Mouse (Mus musculus): ENCODE results near the gene Ano10. TPM values are rescaled to one million over a fixed set of nuclear protein-coding genes. Genes with fewer than 3 reads are reported as not detected.

Ano10 gene
- polyA plus RNA-seq (2015; fragmentation: Nextera tagmentation; extraction: Ambion mirVana) = 32.0 and 36.2 TPM in 2 replicates

GRCm38 (mm10) chr9:122294242-122294881 is at the start of gene Ano10:
Gene Ano10 (minus strand): TSS chr9:122294423.
- Histone ChIP-seq H3K4me2 (peak within 1 kb of the TSS; percentile 59), H3K9ac (peak within 1 kb of the TSS; percentile 64), H3K27me3 (no peaks in the 10 kb centered on the region), H3K9me3 (replicated peaks) (no peaks in the 10 kb centered on the region), H3K4me3 (replicated peaks) (peak within 1 kb of the TSS; percentile 58), H3K27ac (peak within 1 kb of the TSS; percentile 61), H3K4me1 (peaks cover 13% of the 10 kb centered on the region), H3K36me3 (no peaks in the 10 kb centered on the region)
- WGBS = under 1% methylated on average over 51 of the region's 51 CpGs
- ATAC-seq (replicated peaks; ENCODE audit: low FRiP score) = peak; percentile 96

DNA sequence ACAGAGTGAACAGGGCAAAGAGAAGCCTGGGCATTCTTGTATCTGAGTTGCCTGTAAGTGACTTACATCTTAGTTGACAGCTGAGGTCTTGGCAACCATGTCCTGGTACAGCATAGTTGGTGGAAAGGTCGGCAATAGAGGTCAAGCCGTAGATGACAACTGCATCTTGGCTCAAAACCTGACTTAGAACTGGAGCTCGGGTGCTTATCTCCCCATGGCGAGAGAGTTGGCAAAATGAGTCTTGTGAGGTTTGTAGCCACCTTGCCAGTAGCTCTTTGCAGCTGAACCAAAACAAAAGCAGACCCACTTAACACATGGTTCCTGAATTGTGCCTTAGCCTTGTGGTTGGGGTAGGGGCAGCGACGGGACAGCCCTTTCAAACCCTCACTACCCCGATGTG is 49.2 kb upstream of the Ano10 start:
- Histone ChIP-seq H3K4me2 (no peak overlapping the region), H3K9ac (no peak overlapping the region), H3K4me1 (no peaks in the 10 kb centered on the region), H3K4me3 (replicated peaks) (no peak overlapping the region), H3K9me3 (replicated peaks) (no peaks in the 10 kb centered on the region), H3K27ac (no peak overlapping the region), H3K27me3 (no peaks in the 10 kb centered on the region), H3K36me3 (no peaks in the 10 kb centered on the region)
- no peak for ATAC-seq (replicated peaks; ENCODE audit: low FRiP score)
- WGBS = 84% methylated on average over 7 of the region's 7 CpGs

DNA sequence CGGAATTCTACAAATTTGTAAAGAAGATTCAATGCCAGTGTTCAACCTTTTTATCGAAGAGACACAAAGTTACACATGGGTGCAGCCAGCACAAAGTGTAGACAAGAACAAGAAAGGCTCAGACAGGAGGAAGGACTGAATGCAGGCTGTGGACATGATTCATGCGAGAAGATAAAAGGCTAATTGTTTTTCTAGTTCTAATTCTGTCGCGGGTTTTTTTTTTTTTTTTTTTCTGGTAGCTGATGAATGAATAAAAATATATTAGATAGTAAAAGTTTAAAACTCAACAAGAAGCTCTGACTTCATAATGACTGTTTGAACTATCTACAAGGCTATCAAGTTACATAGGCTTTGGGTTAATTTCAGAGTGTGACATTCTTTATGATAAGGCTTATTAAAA is 45.7 kb upstream of the Ano10 start:
- WGBS = 50% methylated on average over 5 of the region's 5 CpGs
- no peak overlapping the region for H3K27ac ChIP-seq
- no peak overlapping the region for H3K4me2 ChIP-seq
- no peaks in the 10 kb centered on the region for H3K4me1 ChIP-seq
- no peaks in the 10 kb centered on the region for H3K27me3 ChIP-seq
- H3K36me3 ChIP-seq = no peaks in the 10 kb centered on the region
- no peaks in the 10 kb centered on the region for H3K9me3 ChIP-seq (replicated peaks)
- no peak for ATAC-seq (replicated peaks; ENCODE audit: low FRiP score)
- H3K9ac ChIP-seq = no peak overlapping the region
- H3K4me3 ChIP-seq (replicated peaks) = no peak overlapping the region

GRCm38 (mm10) chr9:122337510-122337931 is 43.3 kb upstream of the Ano10 start:
- H3K9ac ChIP-seq = no peak overlapping the region
- no peak overlapping the region for H3K4me3 ChIP-seq (replicated peaks)
- WGBS = 48% methylated on average over 8 of the region's 8 CpGs
- no peak for ATAC-seq (replicated peaks; ENCODE audit: low FRiP score)
- no peaks in the 10 kb centered on the region for H3K27me3 ChIP-seq
- no peak overlapping the region for H3K27ac ChIP-seq
- H3K36me3 ChIP-seq = no peaks in the 10 kb centered on the region
- no peaks in the 10 kb centered on the region for H3K4me1 ChIP-seq
- no peaks in the 10 kb centered on the region for H3K9me3 ChIP-seq (replicated peaks)
- no peak overlapping the region for H3K4me2 ChIP-seq

DNA sequence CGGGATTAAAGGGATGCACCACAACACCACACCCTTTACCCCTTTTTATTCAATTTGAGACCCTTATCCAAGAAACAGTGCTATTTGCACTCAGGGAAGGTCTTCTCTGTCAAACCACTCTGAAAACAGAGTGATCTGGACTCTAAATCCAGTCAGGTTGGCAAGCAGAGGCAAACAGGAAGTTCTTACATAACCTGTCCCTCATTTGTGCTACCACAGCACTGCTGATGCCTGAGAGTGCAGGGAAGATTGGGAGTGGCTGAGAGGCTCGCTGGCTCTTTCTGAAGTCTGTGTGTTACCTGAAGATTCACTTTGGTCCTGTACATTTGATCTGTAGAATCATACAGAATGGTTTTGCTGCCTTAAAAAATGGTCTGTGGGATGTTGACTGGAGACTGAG is 42.5 kb upstream of the Ano10 start:
- Histone ChIP-seq H3K4me2 (no peak overlapping the region), H3K4me3 (replicated peaks) (no peak overlapping the region), H3K4me1 (no peaks in the 10 kb centered on the region), H3K9me3 (replicated peaks) (no peaks in the 10 kb centered on the region), H3K9ac (no peak overlapping the region), H3K27me3 (no peaks in the 10 kb centered on the region), H3K27ac (no peak overlapping the region), H3K36me3 (no peaks in the 10 kb centered on the region)
- WGBS = 68% methylated on average over 2 of the region's 2 CpGs
- no peak for ATAC-seq (replicated peaks; ENCODE audit: low FRiP score)

DNA sequence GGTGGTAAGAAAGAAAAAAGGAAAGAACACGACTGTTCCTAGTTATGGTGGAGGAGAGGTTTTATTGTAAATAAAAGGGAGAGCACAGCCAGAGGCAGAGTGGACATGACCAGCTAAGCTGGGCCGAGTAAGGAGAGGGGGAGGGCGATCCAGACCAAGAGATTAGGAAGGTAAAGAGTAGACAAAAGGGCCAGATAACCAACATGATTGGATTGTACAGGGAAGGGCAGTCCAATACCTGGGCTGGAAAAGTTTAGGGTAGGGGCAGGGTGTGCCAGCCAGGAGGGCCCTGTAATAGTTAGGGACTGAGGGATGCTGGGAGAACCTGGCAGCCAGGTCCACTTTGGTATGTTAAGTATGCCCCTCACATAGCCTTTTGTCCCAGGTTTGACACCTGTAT is 34.0 kb upstream of the Ano10 start:
- Histone ChIP-seq H3K9me3 (replicated peaks) (no peaks in the 10 kb centered on the region), H3K4me2 (no peak overlapping the region), H3K4me3 (replicated peaks) (no peak overlapping the region), H3K27me3 (no peaks in the 10 kb centered on the region), H3K36me3 (no peaks in the 10 kb centered on the region), H3K9ac (no peak overlapping the region), H3K27ac (no peak overlapping the region), H3K4me1 (no peaks in the 10 kb centered on the region)
- no peak for ATAC-seq (replicated peaks; ENCODE audit: low FRiP score)
- 72% methylated on average over 3 of the region's 3 CpGs for WGBS

DNA sequence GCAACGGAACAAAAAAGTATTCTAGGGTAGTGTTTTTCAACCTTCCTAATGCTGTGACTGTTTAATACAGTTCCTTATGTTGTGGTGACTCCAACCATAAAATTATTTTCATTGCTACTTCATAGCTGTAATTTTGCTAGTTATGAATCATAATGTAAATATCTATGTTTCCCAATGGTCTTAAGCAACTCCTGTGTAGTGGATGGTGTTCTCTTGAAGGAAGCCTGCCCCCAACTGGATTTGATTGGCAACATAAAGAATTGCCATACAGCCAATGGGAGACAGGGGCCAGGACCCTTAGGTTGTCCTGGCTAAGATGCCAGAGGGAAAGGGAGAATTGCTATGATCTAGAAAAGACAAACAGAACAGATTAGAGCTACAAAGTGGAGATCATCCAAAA is 31.8 kb upstream of the Ano10 start:
- H3K27ac ChIP-seq = no peak overlapping the region

DNA sequence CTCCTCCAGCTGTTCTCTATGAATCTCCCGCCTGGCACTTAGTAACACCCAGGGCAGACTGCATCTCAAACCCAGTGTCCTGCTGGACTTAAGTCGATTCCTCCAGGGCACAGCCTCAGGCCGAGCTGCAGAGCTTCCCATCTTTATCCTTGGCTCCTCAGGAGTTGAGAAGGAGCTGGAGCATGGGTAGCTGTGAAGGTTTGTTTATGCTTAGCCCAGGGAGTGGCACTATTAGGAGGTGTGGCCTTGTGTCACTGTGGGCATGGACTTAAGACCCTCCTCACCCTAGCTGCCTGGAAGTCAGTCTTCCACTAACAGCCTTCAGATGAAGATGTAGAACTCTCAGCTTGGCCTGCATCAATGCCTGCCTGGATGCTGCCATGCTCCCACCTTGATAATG is 28.1 kb upstream of the Ano10 start:
- no peaks in the 10 kb centered on the region for H3K36me3 ChIP-seq
- no peak for ATAC-seq (replicated peaks; ENCODE audit: low FRiP score)
- WGBS = 73% methylated on average over 3 of the region's 3 CpGs
- no peak overlapping the region for H3K9ac ChIP-seq
- no peaks in the 10 kb centered on the region for H3K27me3 ChIP-seq
- no peak overlapping the region for H3K4me2 ChIP-seq
- H3K4me3 ChIP-seq (replicated peaks) = no peak overlapping the region
- H3K4me1 ChIP-seq = no peaks in the 10 kb centered on the region
- no peaks in the 10 kb centered on the region for H3K9me3 ChIP-seq (replicated peaks)
- no peak overlapping the region for H3K27ac ChIP-seq

More for the DNA sequence above, 31.8 kb upstream of the Ano10 start:
- H3K36me3 ChIP-seq = no peaks in the 10 kb centered on the region
- no peak overlapping the region for H3K4me3 ChIP-seq (replicated peaks)
- WGBS = 92% methylated on average over 1 of the region's 1 CpGs
- H3K9me3 ChIP-seq (replicated peaks) = no peaks in the 10 kb centered on the region
- H3K4me2 ChIP-seq = no peak overlapping the region
- no peaks in the 10 kb centered on the region for H3K27me3 ChIP-seq
- H3K9ac ChIP-seq = no peak overlapping the region
- no peak for ATAC-seq (replicated peaks; ENCODE audit: low FRiP score)
- no peaks in the 10 kb centered on the region for H3K4me1 ChIP-seq

DNA sequence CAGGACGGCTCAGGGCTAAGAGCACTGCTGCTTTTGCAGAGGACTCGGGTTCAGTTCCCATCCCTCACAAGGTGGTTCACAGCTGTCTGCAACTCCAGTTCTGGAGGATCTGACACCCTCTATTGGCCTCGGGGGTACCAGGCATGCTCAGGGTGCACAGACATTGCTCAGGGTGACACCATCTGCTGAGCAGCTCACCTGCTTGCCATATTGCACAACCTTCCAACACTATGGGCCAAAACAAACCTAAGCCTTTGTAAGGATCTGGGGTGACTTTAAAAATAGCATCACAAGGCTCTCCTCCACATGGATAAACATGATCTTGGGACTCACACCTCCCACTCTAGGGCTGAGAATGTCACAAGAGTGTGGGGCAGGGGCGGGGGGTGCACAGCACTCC is 26.4 kb upstream of the Ano10 start:
- no peak for ATAC-seq (replicated peaks; ENCODE audit: low FRiP score)
- Histone ChIP-seq H3K4me3 (replicated peaks) (no peak overlapping the region), H3K4me2 (no peak overlapping the region), H3K36me3 (no peaks in the 10 kb centered on the region), H3K27me3 (no peaks in the 10 kb centered on the region), H3K9ac (no peak overlapping the region), H3K9me3 (replicated peaks) (no peaks in the 10 kb centered on the region), H3K4me1 (no peaks in the 10 kb centered on the region), H3K27ac (no peak overlapping the region)
- 91% methylated on average over 4 of the region's 4 CpGs for WGBS

- H3K27me3 ChIP-seq = no peaks in the 10 kb centered on the region
- H3K27ac ChIP-seq = no peak overlapping the region
- no peak overlapping the region for H3K4me2 ChIP-seq
- no peaks in the 10 kb centered on the region for H3K36me3 ChIP-seq
- WGBS = 86% methylated on average over 7 of the region's 7 CpGs
- no peak overlapping the region for H3K4me3 ChIP-seq (replicated peaks)
- ATAC-seq (replicated peaks; ENCODE audit: low FRiP score) = no peak
- no peaks in the 10 kb centered on the region for H3K9me3 ChIP-seq (replicated peaks)
- H3K9ac ChIP-seq = no peak overlapping the region
- no peaks in the 10 kb centered on the region for H3K4me1 ChIP-seq
These were observed 22.3 kb upstream of the Ano10 start for GRCm38 (mm10) chr9:122316562-122316961.

DNA sequence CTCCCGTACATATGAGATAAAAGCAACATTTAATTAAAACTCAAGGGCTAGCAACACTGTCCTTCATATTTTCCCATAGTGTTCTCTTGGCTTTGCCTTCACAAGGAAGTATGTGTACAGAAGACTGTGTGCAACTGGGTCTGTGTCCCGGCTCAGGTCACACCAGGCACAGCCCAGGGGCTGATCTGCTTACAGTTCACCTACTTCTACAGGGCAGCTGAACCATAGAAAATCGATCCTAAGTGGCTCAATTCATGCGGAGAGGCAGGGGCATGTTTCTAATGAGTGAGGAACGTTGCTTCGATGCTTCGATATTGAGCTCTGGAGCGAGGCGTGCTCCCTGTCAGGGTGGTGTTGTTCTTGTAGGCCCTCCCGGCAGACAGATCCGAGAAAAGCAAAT is 21.3 kb upstream of the Ano10 start:
- ATAC-seq (replicated peaks; ENCODE audit: low FRiP score) = no peak

DNA sequence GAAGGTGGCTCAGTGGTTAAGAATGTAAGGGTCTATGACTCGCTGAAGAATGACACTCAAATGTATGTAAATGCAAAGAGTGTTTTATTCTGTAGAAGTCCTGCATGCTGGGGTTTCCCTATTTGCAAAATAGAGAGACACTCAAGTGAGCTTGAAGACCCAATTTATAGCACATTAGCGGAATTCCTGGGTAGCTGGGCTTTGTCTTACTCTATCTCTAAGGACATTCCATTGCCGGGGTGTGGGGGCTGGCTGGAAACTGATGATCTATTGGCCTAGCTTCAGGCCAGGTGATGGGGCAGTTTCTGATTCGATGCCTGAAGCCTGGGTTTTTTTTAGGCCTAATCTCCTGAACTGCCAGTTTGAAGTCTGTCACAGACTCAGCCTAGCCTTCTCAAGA is 20.7 kb upstream of the Ano10 start:
- H3K9me3 ChIP-seq (replicated peaks) = no peaks in the 10 kb centered on the region
- H3K36me3 ChIP-seq = no peaks in the 10 kb centered on the region
- H3K4me3 ChIP-seq (replicated peaks) = no peak overlapping the region
- peaks cover 5% of the 10 kb centered on the region; the same call in 1 of the 2 replicates for H3K4me1 ChIP-seq
- H3K27ac ChIP-seq = no peak overlapping the region
- WGBS = 63% methylated on average over 4 of the region's 4 CpGs
- H3K27me3 ChIP-seq = no peaks in the 10 kb centered on the region
- no peak overlapping the region for H3K9ac ChIP-seq
- no peak overlapping the region for H3K4me2 ChIP-seq
- no peak for ATAC-seq (replicated peaks; ENCODE audit: low FRiP score)

More for the DNA sequence above, 21.3 kb upstream of the Ano10 start:
- no peaks in the 10 kb centered on the region for H3K27me3 ChIP-seq
- no peaks in the 10 kb centered on the region for H3K9me3 ChIP-seq (replicated peaks)
- no peaks in the 10 kb centered on the region for H3K36me3 ChIP-seq
- H3K4me2 ChIP-seq = no peak overlapping the region
- no peak overlapping the region for H3K27ac ChIP-seq
- peaks cover 5% of the 10 kb centered on the region; the same call in 1 of the 2 replicates for H3K4me1 ChIP-seq
- WGBS = 60% methylated on average over 11 of the region's 11 CpGs
- H3K4me3 ChIP-seq (replicated peaks) = no peak overlapping the region
- no peak overlapping the region for H3K9ac ChIP-seq

GRCm38 (mm10) chr9:122314386-122314785 is 20.2 kb upstream of the Ano10 start:
- Histone ChIP-seq H3K4me1 (peaks cover 8% of the 10 kb centered on the region), H3K27me3 (0 out of 2 replicates have a peak, but pooled peaks cover 2% of the 10 kb centered on the region), H3K27ac (no peak overlapping the region), H3K4me2 (no peak overlapping the region), H3K36me3 (no peaks in the 10 kb centered on the region), H3K9ac (no peak overlapping the region), H3K4me3 (replicated peaks) (no peak overlapping the region), H3K9me3 (replicated peaks) (no peaks in the 10 kb centered on the region)
- WGBS = 85% methylated on average over 6 of the region's 6 CpGs
- ATAC-seq (replicated peaks; ENCODE audit: low FRiP score) = no peak
